Mouse (Mus musculus): ENCODE measurements around the gene Smoc1. TPM values are rescaled to one million over a fixed set of nuclear protein-coding genes. Genes with fewer than 3 reads are reported as not detected.
A peak's percentile ranks its signal among the peaks of the same experiment; 100 is the strongest.

Gene Smoc1
- polyA plus RNA-seq, 1 experiment from 2014 or later = 1.6 TPM

DNA sequence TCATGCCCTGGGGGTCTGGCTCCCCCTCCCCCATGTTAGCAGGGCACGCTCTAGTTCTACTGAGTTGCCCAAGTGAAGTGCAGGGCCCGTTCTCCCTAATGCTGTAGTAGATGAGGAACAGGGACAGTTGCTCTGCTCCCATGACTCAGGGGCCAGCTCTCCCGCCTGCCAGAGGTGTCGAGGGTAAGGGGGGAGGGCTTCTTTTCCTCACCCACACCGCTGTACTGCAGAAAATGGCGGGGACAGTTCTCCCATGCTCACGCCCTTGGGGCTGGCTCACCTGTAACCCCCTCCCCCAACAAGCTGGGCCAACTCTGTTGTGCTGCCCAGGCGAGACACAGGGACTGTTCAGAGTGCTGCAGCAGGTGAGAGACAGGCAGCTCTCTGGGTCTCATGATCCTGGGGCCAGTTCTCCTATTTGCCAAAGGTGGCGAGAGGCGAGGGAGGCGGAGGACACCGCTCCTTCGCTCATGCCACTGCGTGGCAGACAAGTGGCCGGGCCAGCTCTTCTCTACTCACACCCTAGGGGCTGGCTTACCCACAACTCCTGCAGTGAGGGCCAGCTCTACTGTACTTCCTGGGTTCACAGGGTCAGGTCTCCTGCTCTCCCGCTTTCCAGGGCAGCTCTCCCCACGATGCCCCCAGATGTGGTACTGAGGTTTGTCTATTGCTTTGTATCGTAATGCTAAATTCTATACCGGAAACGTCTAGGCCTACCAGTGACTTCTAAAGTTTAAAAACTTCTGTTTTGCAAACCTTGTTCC, 7.9 kb upstream of the Smoc1 start:
- no peak overlapping the region for H3K9ac ChIP-seq (ENCODE audit: low read length)
- H3K9me3 ChIP-seq (ENCODE audit: control insufficient read depth, low read length) = no peaks in the 10 kb centered on the region
- no peak overlapping the region; the same call in 1 of the 2 replicates for H3K4me3 ChIP-seq (ENCODE audit: low read length)
- H3K27ac ChIP-seq (ENCODE audit: low read length) = no peak overlapping the region
- no peaks in the 10 kb centered on the region for H3K27me3 ChIP-seq (ENCODE audit: control insufficient read depth, insufficient read depth, low read depth, low read length)
- WGBS = 73% methylated on average over 20 of the region's 20 CpGs
- H3K4me1 ChIP-seq (replicated peaks; ENCODE audit: control insufficient read depth, insufficient read depth, low read length) = no peaks in the 10 kb centered on the region
- no peaks in the 10 kb centered on the region for H3K36me3 ChIP-seq (ENCODE audit: control insufficient read depth, insufficient read depth, low read length)
- ATAC-seq (ENCODE audit: low read depth) = no peak
- 0 out of 2 replicates have a peak overlapping the region, but pooled peaks have one; percentile 8 for H3K4me2 ChIP-seq (ENCODE audit: low read depth, low read length)

DNA sequence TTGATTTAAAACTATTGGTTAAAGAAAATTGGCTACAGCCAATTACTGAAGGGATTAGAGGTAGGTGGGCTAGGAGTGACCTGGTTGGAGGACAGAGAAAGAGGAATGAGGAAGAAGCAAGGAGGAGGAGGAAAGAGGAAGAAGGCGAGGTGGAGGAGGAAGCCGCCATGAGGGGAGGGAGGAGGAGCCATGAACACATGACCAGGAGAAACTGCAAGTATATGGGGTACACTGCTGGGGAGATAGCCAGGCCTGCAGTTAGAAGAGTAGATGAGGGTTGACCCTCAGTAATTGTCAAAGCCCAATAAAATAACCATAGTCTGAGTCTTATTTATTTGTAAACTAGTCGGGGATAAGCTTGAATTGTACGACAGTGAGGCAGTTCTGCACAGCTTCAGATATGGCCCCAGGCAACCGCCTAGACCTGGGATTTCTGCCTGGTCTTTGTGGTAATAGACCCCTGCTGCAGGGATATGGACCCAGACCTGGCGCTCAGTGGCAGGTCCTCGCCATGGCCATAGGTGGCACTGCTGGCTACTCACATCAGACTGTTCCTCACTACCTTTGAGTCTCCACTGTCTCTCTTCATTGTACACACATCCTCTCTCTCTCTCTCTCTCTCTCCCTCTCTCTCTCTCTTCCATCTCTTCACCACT, 7.2 kb upstream of the Smoc1 start:
- H3K4me3 ChIP-seq (ENCODE audit: low read length) = peak overlapping the region; percentile 10; the same call in 1 of the 2 replicates
- H3K4me2 ChIP-seq (ENCODE audit: low read depth, low read length) = no peak overlapping the region
- no peak overlapping the region for H3K27ac ChIP-seq (ENCODE audit: low read length)
- no peak overlapping the region for H3K9ac ChIP-seq (ENCODE audit: low read length)
- H3K27me3 ChIP-seq (ENCODE audit: control insufficient read depth, insufficient read depth, low read depth, low read length) = peaks cover 4% of the 10 kb centered on the region
- H3K9me3 ChIP-seq (ENCODE audit: control insufficient read depth, low read length) = no peaks in the 10 kb centered on the region
- 74% methylated on average over 7 of the region's 7 CpGs for whole genome bisulfite sequencing
- ATAC-seq (ENCODE audit: low read depth) = 0 out of 2 replicates have a peak, but pooled peaks have one; percentile 4
- H3K36me3 ChIP-seq (ENCODE audit: control insufficient read depth, insufficient read depth, low read length) = no peaks in the 10 kb centered on the region
- H3K4me1 ChIP-seq (replicated peaks; ENCODE audit: control insufficient read depth, insufficient read depth, low read length) = no peaks in the 10 kb centered on the region

DNA sequence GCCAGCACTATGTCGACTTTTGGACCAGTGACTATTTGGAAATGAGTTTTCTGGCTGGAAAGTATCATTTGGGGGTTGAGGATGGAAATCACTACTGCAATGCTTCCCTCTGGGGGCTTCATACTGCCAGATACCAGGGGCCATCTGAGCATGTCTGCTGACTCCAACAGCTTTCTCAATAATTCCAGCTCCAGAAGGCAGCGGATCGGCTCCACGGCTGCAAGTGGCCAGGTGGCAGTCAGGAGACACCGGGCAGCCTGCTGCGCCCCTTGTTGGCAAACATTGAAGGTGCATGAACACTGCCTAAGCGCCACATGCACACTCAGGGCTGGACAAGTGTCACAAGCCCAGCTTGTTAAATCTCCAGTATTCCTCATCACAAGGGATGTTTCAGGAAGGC, 2.2 kb upstream of the Smoc1 start:
- Histone ChIP-seq H3K4me2 (ENCODE audit: low read depth, low read length) (no peak overlapping the region), H3K9ac (ENCODE audit: low read length) (no peak overlapping the region), H3K9me3 (ENCODE audit: control insufficient read depth, low read length) (no peaks in the 10 kb centered on the region), H3K27ac (ENCODE audit: low read length) (no peak overlapping the region), H3K27me3 (ENCODE audit: control insufficient read depth, insufficient read depth, low read depth, low read length) (peaks cover 44% of the 10 kb centered on the region), H3K36me3 (ENCODE audit: control insufficient read depth, insufficient read depth, low read length) (no peaks in the 10 kb centered on the region), H3K4me3 (ENCODE audit: low read length) (no peak overlapping the region), H3K4me1 (replicated peaks; ENCODE audit: control insufficient read depth, insufficient read depth, low read length) (peaks cover 3% of the 10 kb centered on the region; the same call in 1 of the 2 replicates)
- ATAC-seq (ENCODE audit: low read depth) = no peak
- WGBS = 86% methylated on average over 7 of the region's 7 CpGs

DNA sequence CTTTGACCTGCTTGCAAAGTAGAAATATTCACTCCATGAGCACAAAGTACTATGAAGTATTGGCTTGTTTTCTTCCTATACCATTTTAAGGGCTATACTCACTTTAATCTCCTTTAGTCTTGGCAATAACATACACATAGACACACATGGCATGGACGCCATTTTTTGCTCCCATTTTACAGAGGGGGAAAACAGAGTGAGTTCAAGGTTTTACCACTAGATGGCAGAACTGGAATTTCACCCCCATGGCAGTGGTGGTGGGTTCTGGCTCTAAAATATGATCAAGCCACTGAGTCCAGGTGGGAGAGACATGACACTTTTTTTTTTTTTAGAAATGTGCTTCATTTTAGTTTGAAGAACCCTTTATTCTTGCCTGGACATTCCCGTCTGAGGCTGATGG, 1.6 kb upstream of the Smoc1 start:
- H3K27me3 ChIP-seq (ENCODE audit: control insufficient read depth, insufficient read depth, low read depth, low read length) = peaks cover 44% of the 10 kb centered on the region
- peaks cover 3% of the 10 kb centered on the region; the same call in 1 of the 2 replicates for H3K4me1 ChIP-seq (replicated peaks; ENCODE audit: control insufficient read depth, insufficient read depth, low read length)
- no peak overlapping the region for H3K4me3 ChIP-seq (ENCODE audit: low read length)
- WGBS = 60% methylated on average over 2 of the region's 2 CpGs
- no peak overlapping the region for H3K4me2 ChIP-seq (ENCODE audit: low read depth, low read length)
- no peak for ATAC-seq (ENCODE audit: low read depth)
- no peaks in the 10 kb centered on the region for H3K9me3 ChIP-seq (ENCODE audit: control insufficient read depth, low read length)
- no peak overlapping the region for H3K9ac ChIP-seq (ENCODE audit: low read length)
- H3K27ac ChIP-seq (ENCODE audit: low read length) = no peak overlapping the region
- H3K36me3 ChIP-seq (ENCODE audit: control insufficient read depth, insufficient read depth, low read length) = no peaks in the 10 kb centered on the region

DNA sequence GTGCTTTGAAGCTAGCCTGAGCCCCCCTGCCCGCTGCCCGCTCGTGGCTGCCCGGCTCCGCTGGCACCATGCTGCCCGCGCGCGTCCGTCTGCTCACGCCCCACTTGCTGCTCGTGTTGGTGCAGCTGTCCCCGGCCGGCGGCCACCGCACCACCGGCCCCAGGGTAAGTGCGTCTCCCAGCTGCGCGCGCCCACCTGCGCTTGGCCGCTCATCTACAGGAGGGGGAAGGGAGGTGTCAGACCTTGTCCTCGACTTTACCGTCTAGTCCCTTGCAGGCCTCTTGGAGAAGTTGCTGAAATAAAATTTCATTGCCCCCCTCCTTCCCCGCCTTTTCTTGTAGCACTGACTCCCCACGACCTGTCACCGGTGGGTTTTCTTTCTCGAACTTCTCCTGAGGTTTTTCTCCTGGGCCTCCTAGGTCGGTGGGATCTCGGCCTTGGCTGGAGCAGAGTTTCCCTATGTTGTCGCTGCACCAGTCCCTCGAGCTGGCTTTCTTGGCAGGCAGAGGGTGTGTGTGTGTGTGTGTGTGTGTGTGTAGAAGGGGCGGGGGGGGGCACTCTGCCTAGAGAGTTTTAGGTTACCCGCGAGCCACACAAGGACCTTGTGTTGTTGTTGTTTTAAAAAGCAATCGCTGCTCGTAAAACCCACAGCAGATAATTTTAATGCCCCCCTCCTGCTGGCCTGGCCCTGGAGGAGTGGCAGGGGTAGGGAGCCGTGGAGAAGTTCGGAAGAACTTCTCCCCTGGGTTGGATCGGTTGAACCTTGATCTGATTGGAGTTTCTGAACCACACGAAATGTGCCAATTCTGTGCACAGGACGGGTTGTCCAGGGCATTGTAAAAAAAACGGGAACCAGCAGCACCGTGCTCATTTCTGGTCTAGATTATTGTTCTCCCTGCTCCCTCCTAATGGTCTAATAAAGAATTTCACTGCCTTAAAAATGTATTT, 661 bp downstream of the Smoc1 start:
- Histone ChIP-seq H3K4me1 (replicated peaks; ENCODE audit: control insufficient read depth, insufficient read depth, low read length) (peaks cover 3% of the 10 kb centered on the region; the same call in 1 of the 2 replicates), H3K36me3 (ENCODE audit: control insufficient read depth, insufficient read depth, low read length) (no peaks in the 10 kb centered on the region), H3K4me2 (ENCODE audit: low read depth, low read length) (peak overlapping the region; percentile 87), H3K9me3 (ENCODE audit: control insufficient read depth, low read length) (no peaks in the 10 kb centered on the region), H3K27me3 (ENCODE audit: control insufficient read depth, insufficient read depth, low read depth, low read length) (peaks cover 44% of the 10 kb centered on the region), H3K4me3 (ENCODE audit: low read length) (peak overlapping the region; percentile 54), H3K27ac (ENCODE audit: low read length) (no peak overlapping the region), H3K9ac (ENCODE audit: low read length) (peak overlapping the region; percentile 24; the same call in 1 of the 2 replicates)
- WGBS = 3% methylated on average over 45 of the region's 45 CpGs
- peak; percentile 51; the same call in 1 of the 2 replicates for ATAC-seq (ENCODE audit: low read depth)

DNA sequence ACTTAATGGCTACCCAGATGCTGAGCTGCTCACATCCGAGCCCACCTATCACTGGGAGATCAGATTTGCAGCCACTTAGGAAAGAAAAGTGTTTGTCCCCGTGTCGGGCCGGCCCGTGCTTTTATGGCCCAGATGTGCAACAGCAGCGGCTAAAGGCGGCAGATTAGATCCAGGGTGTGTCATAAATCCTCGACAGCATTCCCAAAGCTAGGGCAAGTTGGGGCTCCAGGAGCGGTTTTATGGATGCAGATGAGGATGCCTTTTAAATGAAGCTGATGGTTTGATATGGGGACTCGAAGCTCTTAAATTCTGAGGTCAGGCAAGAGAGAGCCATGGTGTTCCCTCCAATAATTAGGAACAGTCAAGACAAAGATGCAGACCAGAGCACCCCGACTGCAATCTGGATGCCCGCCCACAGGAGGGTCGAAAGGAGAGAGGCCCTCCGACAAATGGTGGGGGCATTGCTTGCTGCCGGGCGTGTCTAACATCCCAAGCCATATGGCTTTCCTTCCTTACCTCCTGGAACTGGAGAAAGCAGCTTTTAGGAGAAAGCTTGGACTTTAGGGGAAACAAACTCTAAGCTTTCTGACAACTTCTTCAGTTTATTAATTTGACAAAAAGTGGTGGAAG, 1.8 kb downstream of the Smoc1 start:
- Histone ChIP-seq H3K36me3 (ENCODE audit: control insufficient read depth, insufficient read depth, low read length) (no peaks in the 10 kb centered on the region), H3K4me3 (ENCODE audit: low read length) (no peak overlapping the region), H3K4me1 (replicated peaks; ENCODE audit: control insufficient read depth, insufficient read depth, low read length) (peaks cover 3% of the 10 kb centered on the region; the same call in 1 of the 2 replicates), H3K27ac (ENCODE audit: low read length) (no peak overlapping the region), H3K9ac (ENCODE audit: low read length) (no peak overlapping the region), H3K27me3 (ENCODE audit: control insufficient read depth, insufficient read depth, low read depth, low read length) (peaks cover 44% of the 10 kb centered on the region), H3K4me2 (ENCODE audit: low read depth, low read length) (no peak overlapping the region), H3K9me3 (ENCODE audit: control insufficient read depth, low read length) (no peaks in the 10 kb centered on the region)
- WGBS = 29% methylated on average over 16 of the region's 16 CpGs
- ATAC-seq (ENCODE audit: low read depth) = no peak

DNA sequence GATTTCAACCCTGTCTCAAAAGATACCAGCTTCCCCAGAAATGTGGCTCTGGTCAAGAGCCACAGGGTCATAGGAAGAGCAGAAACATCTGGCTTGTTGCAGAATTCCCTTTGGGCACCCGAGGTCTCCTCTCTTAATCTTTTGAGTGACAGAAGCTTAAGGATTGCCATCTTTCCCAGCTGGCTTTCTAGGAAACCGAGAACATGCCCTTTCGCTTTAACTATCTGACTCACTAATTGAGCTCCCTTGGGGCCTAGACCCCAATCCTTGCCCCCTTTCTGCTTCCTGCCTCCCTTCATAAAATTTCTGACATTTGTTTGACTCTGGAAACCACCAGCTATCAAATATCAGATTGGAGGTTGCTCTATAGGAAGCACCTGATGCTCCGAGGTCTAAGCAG, 3.1 kb downstream of the Smoc1 start:
- ATAC-seq (ENCODE audit: low read depth) = no peak
- Histone ChIP-seq H3K36me3 (ENCODE audit: control insufficient read depth, insufficient read depth, low read length) (no peaks in the 10 kb centered on the region), H3K27ac (ENCODE audit: low read length) (no peak overlapping the region), H3K4me3 (ENCODE audit: low read length) (no peak overlapping the region), H3K4me2 (ENCODE audit: low read depth, low read length) (no peak overlapping the region), H3K9me3 (ENCODE audit: control insufficient read depth, low read length) (no peaks in the 10 kb centered on the region), H3K9ac (ENCODE audit: low read length) (no peak overlapping the region), H3K27me3 (ENCODE audit: control insufficient read depth, insufficient read depth, low read depth, low read length) (peaks cover 37% of the 10 kb centered on the region), H3K4me1 (replicated peaks; ENCODE audit: control insufficient read depth, insufficient read depth, low read length) (peaks cover 3% of the 10 kb centered on the region; the same call in 1 of the 2 replicates)
- 45% methylated on average over 4 of the region's 4 CpGs for WGBS

DNA sequence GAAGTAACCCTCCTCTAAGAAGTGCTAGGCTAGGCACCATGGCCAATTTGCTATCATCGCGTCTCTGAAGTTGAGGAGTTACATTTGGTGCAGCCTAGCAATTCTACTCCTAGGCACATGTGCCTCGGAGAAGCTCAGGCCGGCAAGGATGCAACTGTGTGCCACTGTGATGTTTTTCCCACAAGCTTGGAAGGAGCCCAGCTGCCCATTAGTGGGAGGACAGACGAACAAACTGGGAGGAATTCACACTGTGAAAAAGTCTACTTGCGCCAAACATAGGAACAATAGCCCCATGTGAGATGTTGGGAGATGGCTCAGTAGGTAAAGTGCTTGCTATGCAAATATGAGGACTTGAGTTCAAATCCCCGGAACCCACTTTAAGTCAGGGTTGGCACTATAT, 5.0 kb downstream of the Smoc1 start:
- ATAC-seq (ENCODE audit: low read depth) = no peak
- Histone ChIP-seq H3K4me2 (ENCODE audit: low read depth, low read length) (no peak overlapping the region), H3K9me3 (ENCODE audit: control insufficient read depth, low read length) (no peaks in the 10 kb centered on the region), H3K27me3 (ENCODE audit: control insufficient read depth, insufficient read depth, low read depth, low read length) (peaks cover 20% of the 10 kb centered on the region), H3K36me3 (ENCODE audit: control insufficient read depth, insufficient read depth, low read length) (no peaks in the 10 kb centered on the region), H3K27ac (ENCODE audit: low read length) (no peak overlapping the region), H3K4me1 (replicated peaks; ENCODE audit: control insufficient read depth, insufficient read depth, low read length) (peaks cover 2% of the 10 kb centered on the region; the same call in 1 of the 2 replicates), H3K4me3 (ENCODE audit: low read length) (no peak overlapping the region), H3K9ac (ENCODE audit: low read length) (no peak overlapping the region)
- WGBS = 67% methylated on average over 7 of the region's 7 CpGs

Data from lung, embryonic 16.5 days (tissue).